In genomic region chr8:126272445-126272844, GRCm38 (mm10) we compare ENCODE assay signal across 26 mouse cellular contexts. TPM values are rescaled to one million over a fixed set of nuclear protein-coding genes. Genes with fewer than 3 reads are reported as not detected.
DNase-seq lines count a peak whose midpoint lies in the region; ATAC-seq lines count a peak whose summit lies in the region.
"Had no signal": no experiment of that assay in that cellular context is flagged by ENCODE, and none has a peak within 500 bp of the region (broad histone marks: within the 10 kb centered on the region; RNA-seq: fewer than 3 reads in every experiment).

No protein-coding gene starts in this region.

- H3K9ac ChIP-seq in intestine, embryonic 16.5 days (ENCODE audit: low read depth, low read length) = no peak overlapping the region
- H3K9ac ChIP-seq: forebrain, embryonic 13.5 days; heart, embryonic 15.5 days; hindbrain, embryonic 13.5 days; limb, embryonic 12.5 days; liver, postnatal 0 days; stomach, embryonic 15.5 days had no signal

- H3K36me3 ChIP-seq in intestine, embryonic 16.5 days (ENCODE audit: control insufficient read depth, insufficient read depth, low read length) = no peaks in the 10 kb centered on the region
- H3K36me3 ChIP-seq: G1E; heart, embryonic 15.5 days; hindbrain, embryonic 13.5 days; limb, embryonic 12.5 days; midbrain, embryonic 10.5 days; stomach, embryonic 15.5 days had no signal

- H3K4me1 ChIP-seq in intestine, embryonic 16.5 days (ENCODE audit: control insufficient read depth, insufficient read depth, low read length) = no peaks in the 10 kb centered on the region
- H3K4me1 ChIP-seq: forebrain, embryonic 13.5 days; heart, embryonic 15.5 days; hindbrain, embryonic 13.5 days; limb, embryonic 12.5 days; midbrain, embryonic 10.5 days; stomach, embryonic 15.5 days had no signal

- H3K4me2 ChIP-seq in intestine, embryonic 16.5 days (ENCODE audit: low read depth, low read length) = no peak overlapping the region
- H3K4me2 ChIP-seq: forebrain, embryonic 13.5 days; heart, embryonic 15.5 days; hindbrain, embryonic 13.5 days; limb, embryonic 12.5 days; liver, embryonic 11.5 days; stomach, embryonic 15.5 days had no signal

- intact Hi-C loops in left cerebral cortex, postnatal 36 days (cut with DNase I) = no loop called here

- H3K4me3 ChIP-seq in intestine, embryonic 16.5 days (ENCODE audit: low read length) = no peak overlapping the region
- H3K4me3 ChIP-seq: forebrain, embryonic 13.5 days; gastrocnemius, adult 2 months; heart, embryonic 15.5 days; hindbrain, embryonic 13.5 days; limb, embryonic 12.5 days; midbrain, embryonic 10.5 days; stomach, embryonic 15.5 days had no signal

- DNase-seq in layer of hippocampus, adult 11-12 months (ENCODE audit: low spot score) = peak; percentile 28
- no peak for DNase-seq in layer of hippocampus, postnatal 25 days (ENCODE audit: extremely low spot score in 1 of 2, low spot score in 1 of 2)
- peak; percentile 86 for DNase-seq in brain, adult 2 months (ENCODE audit: low read depth, low spot score)
- peak; percentile 47 to 73 for DNase-seq in frontal cortex, postnatal 36 days (ENCODE audit: low spot score in 2 of 2)
- peak; percentile 50 to 67 for DNase-seq in left cerebral cortex, postnatal 36 days (ENCODE audit: low spot score in 2 of 2)
- DNase-seq in heart, adult 8-10 months (ENCODE audit: low spot score) = no peak
- DNase-seq: gastrocnemius, adult 2 months; heart, postnatal 36 days; kidney, adult 18-20 months; liver, postnatal 0 days; lung, postnatal 10 days; thymus, adult 2 months; thymus, postnatal 4 days had no signal

- no peak for ATAC-seq in cerebellum, adult (ENCODE audit: insufficient number of reproducible peaks, low FRiP score, low TSS enrichment)
- no peak for ATAC-seq in intestine, embryonic 16.5 days
- ATAC-seq: forebrain, embryonic 13.5 days; liver, postnatal 0 days; midbrain, embryonic 16.5 days; Patski had no signal

- 84% methylated on average over 2 of the region's 2 CpGs for WGBS in intestine, embryonic 16.5 days

- no peak overlapping the region for H3K27ac ChIP-seq in intestine, embryonic 16.5 days (ENCODE audit: low read length)
- H3K27ac ChIP-seq: forebrain, embryonic 13.5 days; gastrocnemius, adult 2 months; heart, embryonic 15.5 days; hindbrain, embryonic 13.5 days; limb, embryonic 12.5 days; midbrain, embryonic 10.5 days; stomach, embryonic 15.5 days had no signal

- H3K27me3 ChIP-seq in intestine, embryonic 16.5 days (replicated peaks; ENCODE audit: control insufficient read depth, insufficient read depth, low read length) = no peaks in the 10 kb centered on the region
- H3K27me3 ChIP-seq: forebrain, embryonic 13.5 days; heart, embryonic 15.5 days; hindbrain, embryonic 13.5 days; limb, embryonic 12.5 days; Patski; stomach, embryonic 15.5 days had no signal

- no peaks in the 10 kb centered on the region for H3K9me3 ChIP-seq in intestine, embryonic 16.5 days (ENCODE audit: control insufficient read depth, low read length)
- H3K9me3 ChIP-seq: forebrain, embryonic 13.5 days; heart, embryonic 15.5 days; hindbrain, embryonic 13.5 days; limb, embryonic 12.5 days; midbrain, embryonic 10.5 days; stomach, embryonic 15.5 days had no signal

RNA-seq across cellular contexts. Expression of gene Slc35f3, which starts 25.9 kb away (rescaled TPM):
- total RNA-seq in layer of hippocampus, postnatal 25 days (2021) = 10 to 100 TPM; 35.2 to 40.7 TPM
- 10 to 100 TPM; 30.2 to 39.8 TPM for total RNA-seq in left cerebral cortex, postnatal 36 days (2021)
- 0.13 and 0.20 TPM in 2 replicates for polyA plus RNA-seq in intestine, embryonic 16.5 days (2015; fragmentation: Nextera tagmentation; extraction: Ambion mirVana)
- not detected for total RNA-seq in heart, adult 8-10 months (2022)
- total RNA-seq: CH12.LX; G1E; gastrocnemius, adult 2 months; heart, postnatal 36 days had no signal
- polyA plus RNA-seq: G1E; heart, embryonic 15.5 days; liver, postnatal 0 days had no signal

Comparison
In these comparisons a context has a peak if more than half of its experiments do, and no peak if none do; other contexts are left out.
1. DNase-seq: peak in layer of hippocampus, adult 11-12 months (single experiment), brain, adult 2 months (single experiment), frontal cortex, postnatal 36 days (2 of 2) and left cerebral cortex, postnatal 36 days (2 of 2); none in layer of hippocampus, postnatal 25 days (0 of 2) and heart, adult 8-10 months (single experiment).
2. RNA of gene Slc35f3, which starts 25.9 kb away (total RNA-seq): 35.2 to 40.7 TPM in layer of hippocampus, postnatal 25 days and 30.2 to 39.8 TPM in left cerebral cortex, postnatal 36 days; not detected in heart, adult 8-10 months; every median in the first group is over 10 times any median in the second.